Mouse (Mus musculus): ENCODE measurements around the gene Glcci1. TPM values are rescaled to one million over a fixed set of nuclear protein-coding genes. Genes with fewer than 3 reads are reported as not detected.
A peak's percentile ranks its signal among the peaks of the same experiment; 100 is the strongest.

Gene Glcci1
- polyA plus RNA-seq, 1 experiment from 2014 or later: 19.0 TPM

DNA sequence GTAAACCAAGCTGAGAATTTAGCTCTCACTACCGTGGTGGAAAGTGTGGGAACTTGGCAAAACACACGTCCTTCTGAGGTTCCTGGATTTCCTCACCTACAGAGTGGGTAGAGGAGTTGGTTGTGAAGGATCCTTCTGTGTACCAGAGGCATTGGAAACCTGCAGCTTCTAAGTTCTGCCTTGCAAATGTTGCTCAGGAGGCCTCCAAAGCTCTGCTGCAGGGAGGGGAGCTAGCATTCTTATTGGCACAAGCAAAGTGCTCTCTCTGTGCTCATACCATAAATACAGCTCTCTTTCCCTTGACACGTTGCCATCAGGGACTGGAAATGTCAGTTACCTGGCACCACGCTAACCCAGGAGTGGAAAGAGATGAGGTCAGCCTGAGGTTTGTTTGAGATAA is 129.5 kb downstream of the Glcci1 start:
- no peaks in the 10 kb centered on the region for H3K36me3 ChIP-seq
- no peaks in the 10 kb centered on the region for H3K27me3 ChIP-seq
- H3K9me3 ChIP-seq: no peaks in the 10 kb centered on the region
- H3K4me1 ChIP-seq: no peaks in the 10 kb centered on the region
- ATAC-seq (replicated peaks): no peak
- H3K27ac ChIP-seq (replicated peaks): no peak overlapping the region
- WGBS: 89% methylated on average over 4 of the region's 4 CpGs
- no peak overlapping the region for H3K4me3 ChIP-seq
- H3K9ac ChIP-seq (replicated peaks): no peak overlapping the region
- H3K4me2 ChIP-seq (replicated peaks): no peak overlapping the region

GRCm38 (mm10) chr6:8639526-8639925 is 130.1 kb downstream of the Glcci1 start:
- WGBS: 89% methylated on average over 2 of the region's 2 CpGs
- H3K4me2 ChIP-seq (replicated peaks): no peak overlapping the region
- no peaks in the 10 kb centered on the region for H3K4me1 ChIP-seq
- no peak overlapping the region for H3K27ac ChIP-seq (replicated peaks)
- no peaks in the 10 kb centered on the region for H3K27me3 ChIP-seq
- H3K9ac ChIP-seq (replicated peaks): no peak overlapping the region
- H3K4me3 ChIP-seq: no peak overlapping the region
- no peaks in the 10 kb centered on the region for H3K36me3 ChIP-seq
- H3K9me3 ChIP-seq: no peaks in the 10 kb centered on the region
- ATAC-seq (replicated peaks): no peak

DNA sequence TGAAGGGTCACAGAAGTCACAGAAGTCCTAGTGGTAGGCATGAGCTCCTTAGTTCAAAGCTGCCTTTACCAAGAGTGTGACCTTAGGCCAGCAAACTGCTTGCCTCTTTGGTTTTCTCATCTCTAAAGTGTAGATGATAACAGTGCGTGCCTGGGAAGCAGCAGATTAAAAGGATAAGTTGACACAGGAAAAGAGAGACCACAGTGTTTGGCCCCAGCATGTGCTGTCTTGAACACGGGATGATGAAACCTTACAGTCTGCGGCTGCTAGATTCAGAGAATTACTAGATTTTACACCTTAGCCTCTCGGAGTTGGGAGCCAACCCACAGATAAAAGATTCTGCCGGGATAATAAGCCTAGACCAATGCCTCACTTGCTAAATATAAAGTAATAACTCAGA is 131.5 kb downstream of the Glcci1 start:
- no peak overlapping the region for H3K4me2 ChIP-seq (replicated peaks)
- ATAC-seq (replicated peaks): no peak
- no peak overlapping the region for H3K27ac ChIP-seq (replicated peaks)
- no peaks in the 10 kb centered on the region for H3K36me3 ChIP-seq
- H3K4me1 ChIP-seq: peaks cover 3% of the 10 kb centered on the region; the same call in 1 of the 2 replicates
- no peaks in the 10 kb centered on the region for H3K9me3 ChIP-seq
- 85% methylated on average over 5 of the region's 5 CpGs for WGBS
- no peak overlapping the region for H3K9ac ChIP-seq (replicated peaks)
- H3K4me3 ChIP-seq: no peak overlapping the region
- H3K27me3 ChIP-seq: no peaks in the 10 kb centered on the region

- Histone ChIP-seq H3K36me3 (no peaks in the 10 kb centered on the region), H3K27me3 (no peaks in the 10 kb centered on the region), H3K9ac (replicated peaks) (no peak overlapping the region), H3K4me3 (no peak overlapping the region), H3K4me1 (peaks cover 3% of the 10 kb centered on the region; the same call in 1 of the 2 replicates), H3K4me2 (replicated peaks) (no peak overlapping the region), H3K9me3 (no peaks in the 10 kb centered on the region), H3K27ac (replicated peaks) (no peak overlapping the region)
- 85% methylated on average over 10 of the region's 10 CpGs for WGBS
- no peak for ATAC-seq (replicated peaks)
These were observed 135.3 kb downstream of the Glcci1 start for GRCm38 (mm10) chr6:8644703-8645102.

- Histone ChIP-seq H3K9ac (replicated peaks) (no peak overlapping the region), H3K4me1 (peaks cover 3% of the 10 kb centered on the region; the same call in 1 of the 2 replicates), H3K9me3 (no peaks in the 10 kb centered on the region), H3K27ac (replicated peaks) (no peak overlapping the region), H3K4me3 (no peak overlapping the region), H3K27me3 (no peaks in the 10 kb centered on the region), H3K4me2 (replicated peaks) (no peak overlapping the region), H3K36me3 (0 out of 2 replicates have a peak, but pooled peaks cover 3% of the 10 kb centered on the region)
- ATAC-seq (replicated peaks): peak; percentile 51; the same call in 1 of the 2 replicates
- 39% methylated on average over 2 of the region's 2 CpGs for WGBS
These were observed 136.3 kb downstream of the Glcci1 start for GRCm38 (mm10) chr6:8645708-8646107.

Data from forebrain, embryonic 15.5 days (tissue).